Mouse (Mus musculus) G1E (cell line): ENCODE data around the gene Ttc7. TPM values are rescaled to one million over a fixed set of nuclear protein-coding genes. Genes with fewer than 3 reads are reported as not detected.

Experiments
- ATAC-seq: 2 replicates; pipeline ENCODE4 v1.8.0; 2016; ENCODE audit warnings: mild to moderate bottlenecking; ENCODE audit not compliant: insufficient number of reproducible peaks, poor library complexity, low FRiP score, severe bottlenecking; ENCODE audit errors: extremely low read depth
- DNase-seq: peaks from one replicate; pipeline ENCODE4 v3.0.0; 2012; ENCODE audit warnings: low spot score
- H3K27me3 ChIP-seq: 2 replicates; pipeline ENCODE4 v1.6.1; 2012; ENCODE audit warnings: mild to moderate bottlenecking, low read length, inconsistent platforms; ENCODE audit not compliant: insufficient read depth
- H3K36me3 ChIP-seq: replicated peaks from 2 replicates; pipeline ENCODE3; 2012; ENCODE audit warnings: mild to moderate bottlenecking, inconsistent platforms
- H3K4me1 ChIP-seq: 2 replicates; pipeline ENCODE4 v1.6.1; 2012; ENCODE audit warnings: low read depth, low read length, inconsistent platforms, mixed read lengths; ENCODE audit not compliant: insufficient read depth
- H3K4me3 ChIP-seq: 2 replicates; pipeline ENCODE4 v1.5.1; 2012; ENCODE audit warnings: low read depth, mild to moderate bottlenecking, inconsistent platforms, low read length, moderate library complexity, mixed read lengths
- H3K9me3 ChIP-seq: replicated peaks from 2 replicates; pipeline ENCODE4 v1.6.1; 2012; ENCODE audit warnings: inconsistent platforms
- CTCF ChIP-seq: IDR thresholded peaks from 2 replicates; pipeline ENCODE4 v1.5.1; 2012; ENCODE audit warnings: low read depth, low read length, inconsistent platforms, mixed read lengths
- GATA1 ChIP-seq: IDR thresholded peaks from 2 replicates; pipeline ENCODE4 v1.6.1; 2012; ENCODE audit warnings: borderline replicate concordance, low read length, inconsistent platforms, mixed read lengths
- GATA2 ChIP-seq: IDR thresholded peaks from 2 replicates; pipeline ENCODE4 v1.6.1; 2012; ENCODE audit warnings: low read depth, low read length, inconsistent platforms, borderline replicate concordance
- POLR2AphosphoS5 ChIP-seq: IDR thresholded peaks from 2 replicates; pipeline ENCODE4 v1.6.1; 2012; ENCODE audit warnings: low read depth, low read length, inconsistent platforms; ENCODE audit not compliant: insufficient replicate concordance
- TAL1 ChIP-seq: conservative IDR thresholded peaks from 2 replicates; pipeline ENCODE4 v1.6.1; 2012; ENCODE audit warnings: low read depth, low read length, inconsistent platforms, mixed read lengths
- polyA plus RNA-seq: library from polyadenylated mRNA; stranded (reverse); fragments of >175 nt; gene quantifications from 2 replicates; pipeline ENCODE4 v1.2.3, GENCODE M21; 2012
- total RNA-seq, 2 experiments: library from RNA; stranded (forward) in 1 of 2; stranded (reverse) in 1 of 2; fragments of 200-1000 nt in 1 of 2; fragments of >200 nt in 1 of 2; fragmentation: Nextera tagmentation in 1 of 2; gene quantifications; 2 replicates each; pipeline ENCODE4 v1.2.3; 2014 to 2017

Gene Ttc7
- total and polyA plus RNA-seq, 3 experiments: 19.6 to 43.5 (median 34.8) TPM

- peaks cover 69% of the 10 kb centered on the region for H3K36me3 ChIP-seq
- ATAC-seq: no peak; the same call in none of the 2 replicates
- no peaks in the 10 kb centered on the region for H3K4me1 ChIP-seq
- H3K27me3 ChIP-seq: no peaks in the 10 kb centered on the region
- no peak for DNase-seq
- no peak overlapping the region for H3K4me3 ChIP-seq
- TF ChIP-seq CTCF: no peak
- no peak for TF ChIP-seq TAL1
- no peak for TF ChIP-seq GATA2
- no peak for TF ChIP-seq POLR2AphosphoS5
- H3K9me3 ChIP-seq: no peaks in the 10 kb centered on the region
These were observed 27.0 kb upstream of the Ttc7 start for GRCm38 (mm10) chr17:87255672-87256071.

GRCm38 (mm10) chr17:87263401-87263800 lies 19.3 kb upstream of the Ttc7 start:
- no peak for ATAC-seq
- no peak for DNase-seq
- peaks cover 27% of the 10 kb centered on the region for H3K4me1 ChIP-seq
- no peak for TF ChIP-seq GATA1
- TF ChIP-seq CTCF: no peak
- TF ChIP-seq TAL1: no peak
- no peak for TF ChIP-seq GATA2
- TF ChIP-seq POLR2AphosphoS5: no peak
- no peak overlapping the region for H3K4me3 ChIP-seq
- H3K27me3 ChIP-seq: peaks cover 8% of the 10 kb centered on the region
- H3K9me3 ChIP-seq: no peaks in the 10 kb centered on the region
- H3K36me3 ChIP-seq: peaks cover 45% of the 10 kb centered on the region

- no peak for ATAC-seq
- Histone ChIP-seq H3K27me3 (peaks cover 17% of the 10 kb centered on the region), H3K36me3 (peaks cover 38% of the 10 kb centered on the region), H3K4me3 (no peak overlapping the region), H3K9me3 (no peaks in the 10 kb centered on the region), H3K4me1 (peaks cover 27% of the 10 kb centered on the region)
- TF ChIP-seq CTCF (no peak), POLR2AphosphoS5 (no peak), TAL1 (no peak), GATA1 (no peak), GATA2 (no peak)
- DNase-seq: no peak
These were observed 18.4 kb upstream of the Ttc7 start for GRCm38 (mm10) chr17:87264054-87264830.

GRCm38 (mm10) chr17:87264927-87265791 lies 17.5 kb upstream of the Ttc7 start:
- peak; percentile 6; the same call in 1 of the 2 replicates for ATAC-seq
- no peaks in the 10 kb centered on the region for H3K9me3 ChIP-seq
- peaks cover 30% of the 10 kb centered on the region for H3K36me3 ChIP-seq
- H3K4me3 ChIP-seq: peak overlapping the region; percentile 97
- H3K4me1 ChIP-seq: peaks cover 27% of the 10 kb centered on the region
- no peak for TF ChIP-seq TAL1
- no peak for TF ChIP-seq GATA2
- DNase-seq: no peak
- H3K27me3 ChIP-seq: peaks cover 24% of the 10 kb centered on the region

- peaks cover 30% of the 10 kb centered on the region for H3K27me3 ChIP-seq
- peaks cover 26% of the 10 kb centered on the region for H3K36me3 ChIP-seq
- H3K4me1 ChIP-seq: peaks cover 27% of the 10 kb centered on the region
- ATAC-seq: peak; percentile 97
- H3K9me3 ChIP-seq: no peaks in the 10 kb centered on the region
- peak within 1 kb of the TSS; percentile 97 for H3K4me3 ChIP-seq
- TF ChIP-seq POLR2AphosphoS5 (no peak), TAL1 (no peak), GATA1 (no peak), CTCF (no peak), GATA2 (no peak)
- peak; percentile 95 for DNase-seq
These were observed 16.9 kb upstream of the Ttc7 start, which contains the start of gene Mcfd2 for GRCm38 (mm10) chr17:87265792-87266186. Gene Mcfd2, minus strand, starts transcription at chr17:87265935.

- H3K9me3 ChIP-seq: no peaks in the 10 kb centered on the region
- DNase-seq: no peak
- ATAC-seq: no peak
- TF ChIP-seq CTCF (no peak), POLR2AphosphoS5 (no peak), TAL1 (no peak), GATA1 (no peak)
- H3K4me1 ChIP-seq: peaks cover 20% of the 10 kb centered on the region
- H3K36me3 ChIP-seq: peaks cover under 1% of the 10 kb centered on the region
- H3K27me3 ChIP-seq: peaks cover 51% of the 10 kb centered on the region
- no peak overlapping the region for H3K4me3 ChIP-seq
These were observed 13.2 kb upstream of the Ttc7 start for GRCm38 (mm10) chr17:87269454-87269853.
